Mouse (Mus musculus) neutrophil, adult 83 days (primary cell): Measurements from ENCODE around the gene Ms4a4b. TPM values are rescaled to one million over a fixed set of nuclear protein-coding genes. Genes with fewer than 3 reads are reported as not detected.

Source experiments
- total RNA-seq, 2 experiments: library from RNA; stranded (reverse); gene quantifications; one replicate each; pipeline ENCODE4 v1.2.4; 2023

Gene Ms4a4b
- total RNA-seq = 10 to 100 TPM; 11.0 to 11.5 TPM

DNA sequence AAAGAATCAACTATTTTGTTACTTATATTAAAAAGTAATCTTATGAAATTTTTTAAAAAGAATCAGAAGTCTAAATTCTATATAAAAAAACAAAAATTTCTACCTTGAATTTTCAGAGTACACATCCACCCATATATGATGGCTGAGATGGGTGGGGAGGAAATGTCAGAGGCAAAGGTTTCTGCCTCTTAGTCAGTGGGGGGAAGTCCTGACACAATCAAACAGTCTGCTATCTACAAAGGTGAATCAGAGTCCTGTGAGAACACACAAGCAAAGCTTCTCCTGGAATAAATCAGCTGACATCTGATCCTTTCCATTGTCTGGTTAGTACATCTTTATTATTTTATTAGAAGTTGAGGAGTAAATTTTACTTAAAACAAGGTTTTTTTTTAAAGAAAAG, at the start of gene Ms4a4b:
Gene Ms4a4b (plus strand): TSS at position 216 of the 400 bp plus-strand sequence.

DNA sequence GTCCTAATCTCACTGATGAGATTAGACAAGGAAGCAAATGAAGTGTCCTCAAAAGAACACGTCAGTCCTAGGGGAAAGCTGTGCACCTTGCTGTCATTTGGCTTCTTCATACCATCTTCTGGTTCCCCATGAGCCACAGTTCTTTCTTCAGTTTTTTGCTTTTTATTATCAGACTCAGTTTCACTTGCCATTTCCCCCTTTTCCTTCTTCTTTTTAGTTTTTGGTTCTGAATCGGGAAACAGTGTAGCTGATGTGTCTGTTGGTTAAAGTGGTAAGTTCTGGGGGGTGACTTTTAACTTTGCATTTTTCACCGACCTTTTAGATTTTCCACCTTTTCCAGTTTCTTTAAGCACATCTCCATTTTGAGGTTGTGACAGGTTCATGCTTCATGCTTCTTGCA, 38.8 kb upstream of the Ms4a4b start, which contains the start of gene Ms4a4c:
Gene Ms4a4c (plus strand): TSS at position 244 of the 400 bp plus-strand sequence.

DNA sequence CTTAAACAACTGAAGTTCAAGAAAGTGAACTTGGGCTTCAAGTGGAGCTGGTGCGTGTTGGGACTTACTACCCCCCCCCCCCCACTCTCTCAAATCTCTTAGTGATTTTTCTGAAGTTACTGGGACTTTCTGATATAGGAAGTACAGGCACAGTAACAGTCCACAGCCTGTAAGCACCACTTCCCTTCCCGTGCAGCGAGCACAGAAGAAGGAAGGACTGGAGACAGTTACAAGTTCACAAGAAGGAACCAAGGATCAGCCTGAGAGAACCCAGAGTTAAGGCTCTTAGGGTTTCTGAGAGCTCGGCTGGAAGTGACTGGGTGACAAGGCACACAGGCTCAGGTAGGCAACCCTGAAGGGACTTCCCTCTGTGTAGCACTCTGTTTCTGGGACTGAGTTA, 25.9 kb downstream of the Ms4a4b start, which contains the start of gene Ms4a6c:
Gene Ms4a6c (plus strand): TSS at position 152 of the 400 bp plus-strand sequence.

DNA sequence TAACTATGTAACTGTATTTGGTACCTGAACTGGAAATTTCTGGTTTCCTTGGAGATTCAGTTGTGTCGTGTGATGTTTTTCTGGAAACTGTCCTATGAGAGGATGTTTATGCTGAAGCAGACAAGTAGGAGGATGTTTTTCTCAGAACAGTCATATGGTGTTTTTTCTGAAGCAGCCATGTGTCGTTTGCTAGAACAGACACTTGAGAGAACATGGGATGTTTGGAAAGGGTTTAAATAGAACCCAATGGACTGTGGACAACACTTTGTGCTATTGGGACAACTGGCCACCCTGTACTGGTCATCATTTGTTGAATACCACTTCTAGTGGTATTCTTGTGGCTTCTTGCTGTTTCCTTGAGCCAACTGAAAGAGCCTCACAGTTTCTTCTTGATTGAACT, 42.4 kb downstream of the Ms4a4b start, which contains the start of gene Gm8369:
Gene Gm8369 (plus strand): TSS at position 193 of the 400 bp plus-strand sequence.

DNA sequence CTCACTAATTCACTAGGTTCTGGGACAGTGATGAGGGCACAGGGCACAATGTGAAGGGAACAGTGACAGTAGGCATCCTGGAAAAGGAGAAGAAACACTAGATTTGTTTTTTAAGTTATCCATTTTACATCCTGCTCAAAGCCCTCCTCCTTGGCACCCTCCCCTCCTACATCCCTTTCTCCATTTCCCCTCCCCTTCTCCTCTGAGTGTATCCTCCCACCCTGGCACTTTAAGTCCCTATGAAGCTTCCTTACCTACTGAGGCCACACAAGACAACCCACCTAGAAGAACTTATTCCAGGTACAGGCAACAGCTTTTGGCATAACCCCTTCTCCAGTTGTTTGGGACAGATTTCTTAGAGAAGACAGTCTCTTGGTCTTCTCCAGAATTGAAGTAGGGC, 72.9 kb downstream of the Ms4a4b start, which contains the start of gene Ms4a6b:
Gene Ms4a6b (plus strand): TSS at position 267 of the 400 bp plus-strand sequence.

Other genes starting within 250 kb of the Ms4a4b start
- gene Ms4a13, start 246.8 kb upstream of the Ms4a4b start, total RNA-seq = not detected
- not detected for gene Ms4a12, start 211.1 kb upstream of the Ms4a4b start, total RNA-seq
- 1 to 10 TPM; 1.1 to 3.0 TPM for gene Ms4a1, start 177.3 kb upstream of the Ms4a4b start, total RNA-seq
- not detected for gene Ms4a5, start 159.7 kb upstream of the Ms4a4b start, total RNA-seq
- not detected for gene Ms4a14, start 129.1 kb upstream of the Ms4a4b start, total RNA-seq
- gene Ms4a7, start 107.4 kb upstream of the Ms4a4b start, total RNA-seq = not detected
- 10 to 100 TPM; 12.6 to 26.8 TPM for gene Ms4a4a, start 68.0 kb upstream of the Ms4a4b start, total RNA-seq
- 10 to 100 TPM; 44.8 to 48.7 TPM for gene Ms4a4c, start 38.8 kb upstream of the Ms4a4b start, total RNA-seq
- gene Ms4a6c, start 25.8 kb downstream of the Ms4a4b start, total RNA-seq = 100 to 1,000 TPM; 214 to 241 TPM
- 1 to 10 TPM; 3.6 to 3.7 TPM for gene Gm8369, start 42.4 kb downstream of the Ms4a4b start, total RNA-seq
- 10 to 100 TPM; 28.8 to 34.3 TPM for gene Ms4a6b, start 73.0 kb downstream of the Ms4a4b start, total RNA-seq
- not detected for gene Ms4a4d, start 93.2 kb downstream of the Ms4a4b start, total RNA-seq
- gene Ms4a6d, start 161.3 kb downstream of the Ms4a4b start, total RNA-seq = 10 to 100 TPM in 1 of 2 experiments, 1 to 10 TPM in 1; 9.6 to 10.9 TPM
- 1 to 10 TPM; 6.4 to 9.2 TPM for gene Ms4a2, start 180.2 kb downstream of the Ms4a4b start, total RNA-seq
- 100 to 1,000 TPM in 1 of 2 experiments, 10 to 100 TPM in 1; 96.9 to 111 TPM for gene Ms4a3, start 197.3 kb downstream of the Ms4a4b start, total RNA-seq
- gene Oosp2, start 217.0 kb downstream of the Ms4a4b start, total RNA-seq = not detected
- 1 to 10 TPM in 1 of 2 experiments, under 1 TPM in 1; 0.96 to 1.2 TPM for gene Oosp1, start 247.6 kb downstream of the Ms4a4b start, total RNA-seq